Mouse (Mus musculus): ENCODE measurements around the gene Asb16. TPM values are rescaled to one million over a fixed set of nuclear protein-coding genes. Genes with fewer than 3 reads are reported as not detected.
A peak's percentile ranks its signal among the peaks of the same experiment; 100 is the strongest.

Asb16 gene
- polyA plus RNA-seq, 1 experiment from 2014 or later, result 0.16 TPM

DNA sequence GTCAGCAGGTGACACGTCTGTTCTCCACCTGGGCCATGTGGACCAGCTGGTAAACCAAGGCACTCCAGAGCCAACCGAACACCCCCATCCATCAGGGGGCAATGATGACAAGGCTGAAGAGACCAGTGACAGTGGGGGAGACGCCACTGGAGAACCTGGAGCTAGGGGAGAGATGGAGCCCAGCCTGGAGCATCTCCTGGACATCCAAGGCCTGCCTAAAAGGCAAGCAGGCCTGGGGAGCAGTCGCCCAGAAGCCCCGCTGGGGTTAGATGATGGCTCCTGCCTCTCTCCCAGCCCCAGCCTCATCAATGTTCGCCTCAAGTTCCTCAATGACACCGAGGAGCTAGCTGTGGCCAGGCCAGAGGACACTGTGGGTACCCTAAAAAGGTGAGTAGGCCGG lies 18.9 kb downstream of the Asb16 start:
- no peak overlapping the region for H3K4me2 ChIP-seq
- 91% methylated on average over 8 of the region's 8 CpGs for WGBS
- peaks cover 53% of the 10 kb centered on the region for H3K36me3 ChIP-seq
- no peak for ATAC-seq (ENCODE audit: insufficient number of reproducible peaks, insufficient read depth, low FRiP score, low TSS enrichment, low read depth)
- no peak overlapping the region for H3K9ac ChIP-seq (replicated peaks)
- peaks cover 13% of the 10 kb centered on the region for H3K4me1 ChIP-seq (replicated peaks)
- no peak overlapping the region for H3K27ac ChIP-seq
- H3K4me3 ChIP-seq (replicated peaks), result peak overlapping the region; percentile 75; the same call in 1 of the 2 replicates
- H3K9me3 ChIP-seq, result no peaks in the 10 kb centered on the region
- no peaks in the 10 kb centered on the region for H3K27me3 ChIP-seq

DNA sequence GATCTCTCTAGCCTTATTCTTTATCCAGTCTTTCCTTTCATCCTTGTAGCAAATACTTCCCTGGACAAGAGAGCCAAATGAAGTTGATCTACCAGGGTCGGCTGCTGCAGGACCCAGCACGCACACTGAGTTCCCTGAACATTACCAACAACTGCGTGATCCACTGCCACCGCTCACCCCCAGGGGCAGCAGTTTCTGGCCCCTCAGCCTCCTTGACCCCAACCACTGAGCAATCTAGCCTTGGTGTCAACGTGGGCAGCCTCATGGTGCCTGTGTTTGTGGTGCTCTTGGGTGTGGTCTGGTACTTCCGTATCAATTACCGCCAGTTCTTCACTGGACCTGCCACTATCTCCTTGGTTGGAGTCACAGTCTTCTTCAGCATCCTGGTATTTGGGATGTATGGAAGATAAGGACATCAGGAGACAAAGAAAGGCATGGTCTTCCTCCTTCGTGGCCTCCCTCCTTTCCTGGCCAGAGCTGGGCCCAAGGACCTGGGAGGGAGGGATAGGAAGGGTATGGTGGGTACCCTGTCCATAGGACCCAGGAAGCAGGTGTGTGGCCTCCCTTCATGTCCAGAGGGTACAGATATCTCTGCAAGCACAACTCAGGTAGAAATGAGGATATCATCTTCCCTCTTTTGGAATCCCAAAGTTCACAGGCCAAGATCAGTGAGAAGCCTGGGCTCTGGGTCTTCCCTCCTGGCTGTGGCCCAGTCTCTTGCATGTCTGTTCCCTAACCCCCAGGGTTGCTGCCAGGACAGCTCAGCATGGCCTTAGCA lies 19.7 kb downstream of the Asb16 start:
- Histone ChIP-seq H3K9ac (replicated peaks) (no peak overlapping the region), H3K4me3 (replicated peaks) (no peak overlapping the region), H3K27ac (0 out of 2 replicates have a peak overlapping the region, but pooled peaks have one; percentile 17), H3K4me1 (replicated peaks) (peaks cover 13% of the 10 kb centered on the region), H3K9me3 (no peaks in the 10 kb centered on the region), H3K4me2 (no peak overlapping the region), H3K27me3 (no peaks in the 10 kb centered on the region), H3K36me3 (peaks cover 61% of the 10 kb centered on the region)
- no peak for ATAC-seq (ENCODE audit: insufficient number of reproducible peaks, insufficient read depth, low FRiP score, low TSS enrichment, low read depth)
- 88% methylated on average over 8 of the region's 8 CpGs for whole genome bisulfite sequencing

DNA sequence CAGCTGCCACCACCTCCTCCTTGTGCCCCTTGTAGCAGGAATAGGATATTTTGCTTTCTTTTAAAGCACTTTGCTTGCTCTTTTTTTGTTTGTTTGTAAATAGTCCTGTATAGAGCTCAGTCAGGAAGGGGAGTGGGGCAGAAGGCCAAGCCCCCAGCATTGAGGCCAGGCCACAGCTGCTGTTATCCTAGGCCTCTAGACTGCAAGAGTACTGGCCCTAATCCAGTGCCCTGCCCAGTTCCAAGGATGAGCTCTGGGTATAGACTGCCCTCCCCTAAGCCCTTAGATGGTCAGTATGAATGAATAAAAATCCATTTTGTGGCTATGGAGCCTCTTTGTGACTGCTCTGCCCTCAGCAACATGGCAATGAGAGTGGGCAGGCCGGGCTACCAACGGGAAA lies 20.4 kb downstream of the Asb16 start:
- ATAC-seq (ENCODE audit: insufficient number of reproducible peaks, insufficient read depth, low FRiP score, low TSS enrichment, low read depth), result no peak
- WGBS, result 72% methylated on average over 2 of the region's 2 CpGs
- Histone ChIP-seq H3K4me3 (replicated peaks) (no peak overlapping the region), H3K36me3 (peaks cover 68% of the 10 kb centered on the region), H3K27ac (0 out of 2 replicates have a peak overlapping the region, but pooled peaks have one; percentile 17), H3K4me1 (replicated peaks) (peaks cover 13% of the 10 kb centered on the region), H3K9ac (replicated peaks) (no peak overlapping the region), H3K4me2 (no peak overlapping the region), H3K27me3 (no peaks in the 10 kb centered on the region), H3K9me3 (no peaks in the 10 kb centered on the region)

GRCm38 (mm10) chr11:102289511-102290100 lies 21.1 kb downstream of the Asb16 start:
- WGBS, result 56% methylated on average over 6 of the region's 6 CpGs
- Histone ChIP-seq H3K27ac (no peak overlapping the region), H3K36me3 (peaks cover 75% of the 10 kb centered on the region)

DNA sequence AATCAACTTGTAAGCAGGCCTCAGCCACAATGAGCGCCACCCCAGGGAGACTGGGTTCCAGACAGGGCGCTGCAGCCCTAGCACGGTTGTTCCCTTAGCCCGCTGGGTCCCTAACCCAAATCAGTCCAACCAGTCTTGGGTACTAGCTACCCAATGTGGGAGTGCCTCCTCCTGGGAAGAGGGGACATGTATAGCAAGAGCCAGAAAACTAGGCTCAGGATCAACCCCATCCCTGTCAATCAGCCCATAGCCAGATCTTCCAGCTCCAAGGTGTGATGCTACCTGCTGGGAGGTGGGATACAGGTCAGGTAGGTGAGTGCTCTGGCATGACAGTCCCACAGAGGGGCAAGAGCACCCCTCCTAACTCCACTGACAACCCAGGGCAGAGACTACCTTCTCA lies 21.6 kb downstream of the Asb16 start:
- no peaks in the 10 kb centered on the region for H3K27me3 ChIP-seq
- no peak overlapping the region for H3K4me3 ChIP-seq (replicated peaks)
- H3K36me3 ChIP-seq, result peaks cover 77% of the 10 kb centered on the region
- H3K4me1 ChIP-seq (replicated peaks), result peaks cover 25% of the 10 kb centered on the region
- H3K9me3 ChIP-seq, result no peaks in the 10 kb centered on the region
- H3K9ac ChIP-seq (replicated peaks), result no peak overlapping the region
- 83% methylated on average over 4 of the region's 4 CpGs for WGBS
- no peak overlapping the region for H3K4me2 ChIP-seq
- H3K27ac ChIP-seq, result no peak overlapping the region
- ATAC-seq (ENCODE audit: insufficient number of reproducible peaks, insufficient read depth, low FRiP score, low TSS enrichment, low read depth), result no peak

More at GRCm38 (mm10) chr11:102289511-102290100, 21.1 kb downstream of the Asb16 start:
- H3K4me2 ChIP-seq, result no peak overlapping the region
- H3K27me3 ChIP-seq, result no peaks in the 10 kb centered on the region
- peaks cover 20% of the 10 kb centered on the region for H3K4me1 ChIP-seq (replicated peaks)
- H3K9ac ChIP-seq (replicated peaks), result no peak overlapping the region
- ATAC-seq (ENCODE audit: insufficient number of reproducible peaks, insufficient read depth, low FRiP score, low TSS enrichment, low read depth), result no peak
- H3K4me3 ChIP-seq (replicated peaks), result no peak overlapping the region
- no peaks in the 10 kb centered on the region for H3K9me3 ChIP-seq

- no peak overlapping the region for H3K9ac ChIP-seq (replicated peaks)
These were observed 22.6 kb downstream of the Asb16 start for GRCm38 (mm10) chr11:102291051-102291535.

DNA sequence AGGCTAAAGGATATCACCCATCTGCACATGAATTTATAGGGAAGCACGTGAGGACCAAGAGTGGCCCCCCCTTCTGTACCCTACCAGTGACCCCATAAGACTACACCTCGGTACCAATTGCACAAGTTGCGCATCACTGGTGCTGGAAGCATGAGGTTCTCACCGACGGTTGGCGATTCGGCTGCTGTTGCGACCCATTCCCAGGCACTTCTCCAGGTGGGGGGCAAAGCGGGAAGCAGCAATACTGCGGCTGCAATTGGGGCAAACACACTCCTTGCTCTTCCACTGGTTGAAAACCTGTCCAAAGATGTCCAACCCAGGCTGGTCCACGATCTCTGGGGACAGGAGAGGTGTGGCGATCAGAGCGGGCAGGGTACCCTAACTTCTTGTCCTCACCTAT lies 25.4 kb downstream of the Asb16 start:
- 95% methylated on average over 13 of the region's 13 CpGs for WGBS
- Histone ChIP-seq H3K9ac (replicated peaks) (no peak overlapping the region), H3K27ac (no peak overlapping the region), H3K4me1 (replicated peaks) (peaks cover 23% of the 10 kb centered on the region), H3K36me3 (peaks cover 58% of the 10 kb centered on the region), H3K4me2 (0 out of 2 replicates have a peak overlapping the region, but pooled peaks have one; percentile 91), H3K27me3 (no peaks in the 10 kb centered on the region), H3K9me3 (no peaks in the 10 kb centered on the region), H3K4me3 (replicated peaks) (no peak overlapping the region)
- no peak for ATAC-seq (ENCODE audit: insufficient number of reproducible peaks, insufficient read depth, low FRiP score, low TSS enrichment, low read depth)

More at GRCm38 (mm10) chr11:102291051-102291535, 22.6 kb downstream of the Asb16 start:
- WGBS, result 90% methylated on average over 11 of the region's 11 CpGs
- H3K4me2 ChIP-seq, result no peak overlapping the region
- H3K4me3 ChIP-seq (replicated peaks), result no peak overlapping the region
- H3K9me3 ChIP-seq, result no peaks in the 10 kb centered on the region
- no peak for ATAC-seq (ENCODE audit: insufficient number of reproducible peaks, insufficient read depth, low FRiP score, low TSS enrichment, low read depth)
- H3K27me3 ChIP-seq, result no peaks in the 10 kb centered on the region
- peaks cover 24% of the 10 kb centered on the region for H3K4me1 ChIP-seq (replicated peaks)
- no peak overlapping the region for H3K27ac ChIP-seq
- peaks cover 77% of the 10 kb centered on the region for H3K36me3 ChIP-seq

- ATAC-seq (ENCODE audit: insufficient number of reproducible peaks, insufficient read depth, low FRiP score, low TSS enrichment, low read depth), result no peak
- H3K4me3 ChIP-seq (replicated peaks), result no peak overlapping the region
- 0 out of 2 replicates have a peak overlapping the region, but pooled peaks have one; percentile 18 for H3K9ac ChIP-seq (replicated peaks)
- no peaks in the 10 kb centered on the region for H3K27me3 ChIP-seq
- WGBS, result 78% methylated on average over 5 of the region's 5 CpGs
- no peaks in the 10 kb centered on the region for H3K9me3 ChIP-seq
- peaks cover 23% of the 10 kb centered on the region for H3K4me1 ChIP-seq (replicated peaks)
- peak overlapping the region; percentile 91 for H3K4me2 ChIP-seq
- H3K36me3 ChIP-seq, result peaks cover 54% of the 10 kb centered on the region
- H3K27ac ChIP-seq, result peak overlapping the region; percentile 99
These were observed 25.9 kb downstream of the Asb16 start for GRCm38 (mm10) chr11:102294416-102294815.

DNA sequence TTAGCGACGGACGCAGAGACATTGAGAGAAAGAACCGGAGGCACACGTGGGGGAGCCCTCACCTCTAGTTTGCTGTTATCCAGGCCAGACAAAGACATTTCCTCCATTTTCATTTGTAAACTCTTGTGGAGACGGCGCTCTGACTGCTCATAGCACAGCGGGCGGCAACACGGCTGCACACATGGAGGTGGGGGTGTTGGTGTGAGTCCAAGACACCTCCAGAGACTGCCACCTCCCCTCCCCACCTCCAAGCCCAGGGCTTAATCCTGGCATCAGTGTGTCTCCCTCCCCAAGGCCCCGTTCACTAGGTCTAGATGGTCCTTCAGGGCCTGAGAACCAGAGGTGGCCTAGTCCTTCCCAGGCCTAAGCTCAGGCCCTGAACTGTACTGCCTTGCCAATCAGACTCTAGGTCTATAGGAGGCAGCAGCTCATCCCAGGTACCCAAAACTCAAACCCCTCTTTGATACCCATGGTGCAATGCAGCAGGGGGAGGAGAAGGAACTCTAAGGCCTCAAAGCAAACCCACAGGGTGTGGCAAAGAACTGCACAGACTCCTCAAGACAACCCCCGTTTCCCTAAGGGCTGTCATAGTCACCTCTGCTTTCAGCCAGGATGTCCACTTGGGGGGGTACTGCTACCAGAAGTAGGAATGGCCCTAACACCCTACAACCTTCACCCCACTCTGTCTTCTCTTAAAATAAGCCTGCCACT lies 26.5 kb downstream of the Asb16 start:
- Histone ChIP-seq H3K4me2 (peak overlapping the region; percentile 91), H3K4me3 (replicated peaks) (peak overlapping the region; percentile 86)
- WGBS, result 75% methylated on average over 12 of the region's 12 CpGs

GRCm38 (mm10) chr11:102295598-102296471 lies 27.3 kb downstream of the Asb16 start:
- no peaks in the 10 kb centered on the region for H3K27me3 ChIP-seq
- WGBS, result under 1% methylated on average over 40 of the region's 73 CpGs
- peak overlapping the region; percentile 86 for H3K4me3 ChIP-seq (replicated peaks)

More for the DNA sequence above, 26.5 kb downstream of the Asb16 start:
- no peaks in the 10 kb centered on the region for H3K27me3 ChIP-seq
- H3K9me3 ChIP-seq, result no peaks in the 10 kb centered on the region
- H3K9ac ChIP-seq (replicated peaks), result peak overlapping the region; percentile 93
- peaks cover 48% of the 10 kb centered on the region for H3K36me3 ChIP-seq
- peaks cover 23% of the 10 kb centered on the region for H3K4me1 ChIP-seq (replicated peaks)
- ATAC-seq (ENCODE audit: insufficient number of reproducible peaks, insufficient read depth, low FRiP score, low TSS enrichment, low read depth), result no peak
- peak overlapping the region; percentile 99 for H3K27ac ChIP-seq

More at GRCm38 (mm10) chr11:102295598-102296471, 27.3 kb downstream of the Asb16 start:
- H3K4me2 ChIP-seq, result peak overlapping the region; percentile 91
- H3K9me3 ChIP-seq, result no peaks in the 10 kb centered on the region
- peaks cover 40% of the 10 kb centered on the region for H3K36me3 ChIP-seq
- H3K9ac ChIP-seq (replicated peaks), result peak overlapping the region; percentile 93
- H3K4me1 ChIP-seq (replicated peaks), result peaks cover 23% of the 10 kb centered on the region
- 0 out of 2 replicates have a peak, but pooled peaks have one; percentile 33 for ATAC-seq (ENCODE audit: insufficient number of reproducible peaks, insufficient read depth, low FRiP score, low TSS enrichment, low read depth)
- peak overlapping the region; percentile 99 for H3K27ac ChIP-seq
